Mouse (Mus musculus): ENCODE measurements around the gene Shc3.

DNA sequence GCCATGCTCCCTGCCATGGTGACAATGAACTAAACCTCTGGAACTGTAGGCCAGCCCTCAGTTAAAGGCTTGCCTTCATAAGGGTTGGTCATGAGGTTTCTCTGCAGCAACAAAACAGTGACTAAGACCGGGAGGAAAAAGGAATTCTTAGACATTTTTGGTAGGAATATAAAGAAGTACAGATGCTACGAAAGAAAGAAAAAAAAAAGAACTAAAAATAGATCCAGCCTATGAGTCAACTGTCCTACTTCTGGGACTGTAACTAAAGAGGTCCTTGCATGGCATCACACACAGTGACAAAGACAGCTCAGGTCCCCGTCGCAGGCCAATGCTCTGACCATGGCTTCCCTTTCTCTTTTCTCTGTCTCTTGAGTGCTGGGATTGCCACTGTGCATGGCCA, 164.7 kb downstream of the Shc3 start:
- no peak for TF ChIP-seq GATA1 (IDR thresholded peaks at IDR 0.05; ENCODE audit: low read length)
- TF ChIP-seq TAL1 (IDR thresholded peaks at IDR 0.05; ENCODE audit: low read length), result no peak

All from erythroblast, embryonic 14.5 days (primary cell).